19 mouse cellular contexts compared by ENCODE assay signal in genomic region chr7:100281596-100281995, GRCm38 (mm10).
DNase-seq lines count a peak whose midpoint lies in the region.
"Had no signal": no experiment of that assay in that cellular context is flagged by ENCODE, and none has a peak within 500 bp of the region (broad histone marks: within the 10 kb centered on the region; RNA-seq: fewer than 3 reads in every experiment).

No protein-coding gene starts in this region.

- DNase-seq in 3134 (ENCODE audit: extremely low read depth, insufficient read length, low spot score) = peak; percentile 75
- peak; percentile 86 for DNase-seq in 3T3-L1 (ENCODE audit: low read depth, low spot score)
- peak; percentile 33 for DNase-seq in Muller cell, postnatal 12 days (ENCODE audit: inconsistent ontology term)
- DNase-seq in mesoderm, embryonic 11.5 days (ENCODE audit: low read depth, low spot score) = peak; percentile 29
- DNase-seq in urinary bladder, postnatal 10 days (ENCODE audit: low spot score) = no peak
- DNase-seq in right cerebral cortex, postnatal 25 days = no peak
- DNase-seq: adrenal gland, postnatal 10 days; cerebellum, adult 11-12 months; cerebellum, adult 9-11 months; embryo, embryonic 11 days; heart, adult 2 months; heart, postnatal 4 days; kidney, adult 9 months; kidney, postnatal 14 days; layer of hippocampus, adult 9-11 months; right cerebral cortex, adult 18-20 months; right cerebral cortex, postnatal 4 days; thymus, adult 2 months; thymus, postnatal 4 days had no signal

Comparison
In these comparisons a context has a peak if more than half of its experiments do, and no peak if none do; other contexts are left out.
1. DNase-seq: peak in 3134 (single experiment), 3T3-L1 (single experiment), Muller cell, postnatal 12 days (single experiment) and mesoderm, embryonic 11.5 days (single experiment); none in urinary bladder, postnatal 10 days (single experiment) and right cerebral cortex, postnatal 25 days (single experiment).